Mouse (Mus musculus): ENCODE measurements around the gene Srgap2. TPM values are rescaled to one million over a fixed set of nuclear protein-coding genes. Genes with fewer than 3 reads are reported as not detected.
A peak's percentile ranks its signal among the peaks of the same experiment; 100 is the strongest.

Srgap2 gene
- total and polyA plus RNA-seq, 3 experiments, result 27.9 to 135 (median 32.5) TPM

- peaks cover 5% of the 10 kb centered on the region for H3K4me1 ChIP-seq (ENCODE audit: insufficient read depth, low read depth, low read length)
- H3K9me3 ChIP-seq (replicated peaks), result no peaks in the 10 kb centered on the region
- H3K4me3 ChIP-seq (ENCODE audit: low read depth, low read length), result no peak overlapping the region
- DNase-seq (ENCODE audit: low spot score), result no peak
- H3K27me3 ChIP-seq (ENCODE audit: insufficient read depth, low read length), result no peaks in the 10 kb centered on the region
- peaks cover 18% of the 10 kb centered on the region for H3K36me3 ChIP-seq (replicated peaks)
- ATAC-seq (ENCODE audit: extremely low read depth, insufficient number of reproducible peaks, low FRiP score, poor library complexity, severe bottlenecking), result no peak
- TF ChIP-seq TAL1 (conservative IDR thresholded peaks at IDR 0.05; ENCODE audit: low read depth, low read length) (no peak), GATA2 (IDR thresholded peaks at IDR 0.05; ENCODE audit: borderline replicate concordance, low read depth, low read length) (no peak), POLR2AphosphoS5 (IDR thresholded peaks at IDR 0.05; ENCODE audit: insufficient replicate concordance, low read depth, low read length) (no peak), GATA1 (IDR thresholded peaks at IDR 0.05; ENCODE audit: borderline replicate concordance, low read length) (no peak), CTCF (IDR thresholded peaks at IDR 0.05; ENCODE audit: low read depth, low read length) (no peak)
Measured at GRCm38 (mm10) chr1:131501681-131502080, 25.5 kb downstream of the Srgap2 start.

GRCm38 (mm10) chr1:131498231-131498630 lies 28.9 kb downstream of the Srgap2 start:
- H3K4me1 ChIP-seq (ENCODE audit: insufficient read depth, low read depth, low read length), result peaks cover 2% of the 10 kb centered on the region; the same call in 1 of the 2 replicates
- no peaks in the 10 kb centered on the region for H3K27me3 ChIP-seq (ENCODE audit: insufficient read depth, low read length)
- H3K9me3 ChIP-seq (replicated peaks), result no peaks in the 10 kb centered on the region
- ATAC-seq (ENCODE audit: extremely low read depth, insufficient number of reproducible peaks, low FRiP score, poor library complexity, severe bottlenecking), result no peak
- TF ChIP-seq TAL1 (conservative IDR thresholded peaks at IDR 0.05; ENCODE audit: low read depth, low read length), result no peak
- no peak for TF ChIP-seq GATA1 (IDR thresholded peaks at IDR 0.05; ENCODE audit: borderline replicate concordance, low read length)
- H3K4me3 ChIP-seq (ENCODE audit: low read depth, low read length), result no peak overlapping the region
- no peak for DNase-seq (ENCODE audit: low spot score)
- H3K36me3 ChIP-seq (replicated peaks), result peaks cover 11% of the 10 kb centered on the region

DNA sequence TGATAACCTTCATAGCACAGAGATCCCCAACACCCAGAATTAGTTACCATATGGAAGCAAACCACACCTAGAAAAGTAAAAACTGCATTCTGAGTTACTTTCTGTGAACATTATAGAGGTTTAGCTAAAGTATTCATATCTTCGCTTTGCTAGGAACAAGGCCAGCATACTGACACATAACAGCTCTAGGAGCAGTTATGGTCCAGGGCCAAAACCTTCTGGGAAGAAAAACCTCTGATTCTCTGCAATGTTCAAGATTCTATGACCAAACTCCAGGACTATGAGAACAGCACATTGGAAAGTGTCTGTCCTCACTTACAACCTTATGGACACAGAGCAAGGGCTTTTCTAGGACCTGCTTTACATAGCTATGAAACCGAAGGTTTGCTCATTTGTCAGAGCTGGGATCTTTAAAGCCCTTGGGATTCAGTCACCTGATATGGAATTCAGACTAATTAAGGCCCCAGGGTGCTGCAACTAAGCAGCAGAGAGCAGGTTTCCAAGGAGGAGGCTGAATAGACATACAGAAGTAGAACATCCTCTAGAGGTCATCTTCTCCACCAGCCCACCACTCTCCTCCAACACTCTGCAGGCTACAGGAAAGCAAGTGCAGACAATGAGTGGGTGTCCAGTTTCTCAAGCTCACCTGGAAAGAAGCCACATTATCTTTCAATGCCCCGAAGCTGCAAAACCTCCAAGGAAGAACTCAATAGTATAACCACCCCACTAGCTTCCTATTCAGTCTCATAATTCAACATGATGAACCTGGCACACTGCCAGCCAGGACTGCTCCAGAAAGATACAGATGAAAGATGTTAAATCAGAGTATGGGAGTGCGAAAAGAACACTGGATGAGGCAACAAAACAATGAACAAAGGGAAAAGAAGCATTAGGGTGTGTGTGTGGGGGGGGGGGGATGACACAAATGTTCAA lies 32.9 kb downstream of the Srgap2 start:
- no peak for ATAC-seq (ENCODE audit: extremely low read depth, insufficient number of reproducible peaks, low FRiP score, poor library complexity, severe bottlenecking)
- Histone ChIP-seq H3K9me3 (replicated peaks) (no peaks in the 10 kb centered on the region), H3K36me3 (replicated peaks) (peaks cover 9% of the 10 kb centered on the region), H3K4me1 (ENCODE audit: insufficient read depth, low read depth, low read length) (peaks cover 8% of the 10 kb centered on the region), H3K27me3 (ENCODE audit: insufficient read depth, low read length) (no peaks in the 10 kb centered on the region), H3K4me3 (ENCODE audit: low read depth, low read length) (no peak overlapping the region)
- no peak for DNase-seq (ENCODE audit: low spot score)
- TF ChIP-seq TAL1 (conservative IDR thresholded peaks at IDR 0.05; ENCODE audit: low read depth, low read length) (no peak), GATA1 (IDR thresholded peaks at IDR 0.05; ENCODE audit: borderline replicate concordance, low read length) (no peak), POLR2AphosphoS5 (IDR thresholded peaks at IDR 0.05; ENCODE audit: insufficient replicate concordance, low read depth, low read length) (no peak), GATA2 (IDR thresholded peaks at IDR 0.05; ENCODE audit: borderline replicate concordance, low read depth, low read length) (no peak), CTCF (IDR thresholded peaks at IDR 0.05; ENCODE audit: low read depth, low read length) (no peak)

DNA sequence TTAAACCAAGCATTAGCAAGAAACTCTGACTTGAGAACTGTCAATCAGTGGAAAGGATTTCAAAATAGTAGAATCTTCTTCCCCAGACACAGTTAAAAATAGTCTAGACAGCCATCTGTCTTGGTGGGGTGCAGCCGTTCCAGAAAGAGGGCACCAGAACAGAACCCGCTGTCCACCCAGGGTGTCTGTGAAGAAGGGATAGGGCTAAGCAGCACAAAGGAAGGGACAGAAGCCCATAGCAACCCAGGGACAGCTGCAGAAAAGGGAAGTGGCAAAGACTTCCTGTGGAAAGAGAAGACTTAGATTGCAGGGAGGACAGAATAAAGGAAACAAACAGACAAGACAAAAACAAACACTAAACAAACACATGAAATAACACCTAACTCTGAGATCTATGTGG lies 34.8 kb downstream of the Srgap2 start:
- Histone ChIP-seq H3K4me3 (ENCODE audit: low read depth, low read length) (no peak overlapping the region), H3K36me3 (replicated peaks) (peaks cover 6% of the 10 kb centered on the region), H3K27me3 (ENCODE audit: insufficient read depth, low read length) (no peaks in the 10 kb centered on the region), H3K4me1 (ENCODE audit: insufficient read depth, low read depth, low read length) (peaks cover 6% of the 10 kb centered on the region), H3K9me3 (replicated peaks) (no peaks in the 10 kb centered on the region)
- TF ChIP-seq GATA1 (IDR thresholded peaks at IDR 0.05; ENCODE audit: borderline replicate concordance, low read length) (no peak), TAL1 (conservative IDR thresholded peaks at IDR 0.05; ENCODE audit: low read depth, low read length) (no peak), CTCF (IDR thresholded peaks at IDR 0.05; ENCODE audit: low read depth, low read length) (no peak), POLR2AphosphoS5 (IDR thresholded peaks at IDR 0.05; ENCODE audit: insufficient replicate concordance, low read depth, low read length) (no peak), GATA2 (IDR thresholded peaks at IDR 0.05; ENCODE audit: borderline replicate concordance, low read depth, low read length) (no peak)
- peak; percentile 15 for DNase-seq (ENCODE audit: low spot score)
- ATAC-seq (ENCODE audit: extremely low read depth, insufficient number of reproducible peaks, low FRiP score, poor library complexity, severe bottlenecking), result peak; percentile 45

DNA sequence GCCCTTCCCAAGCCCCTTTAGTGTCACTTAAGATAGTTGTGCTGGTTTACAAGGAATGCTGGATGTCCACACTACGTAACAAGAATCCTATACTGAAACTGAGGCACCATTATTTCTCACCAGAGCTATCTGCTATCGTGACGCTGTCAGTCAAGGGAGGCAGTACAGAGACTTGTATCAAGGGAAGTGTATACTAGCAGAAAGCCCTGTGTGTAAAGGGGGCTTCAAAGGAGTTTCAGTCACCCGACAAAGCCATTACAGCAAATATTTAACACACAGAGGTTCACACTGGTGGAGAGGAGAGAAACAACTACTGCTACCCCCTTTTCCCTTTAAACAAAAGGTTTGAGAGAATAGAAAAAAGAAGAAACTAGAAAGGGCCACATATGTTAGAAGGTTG lies 35.6 kb downstream of the Srgap2 start:
- DNase-seq (ENCODE audit: low spot score) (no peak), ATAC-seq (ENCODE audit: extremely low read depth, insufficient number of reproducible peaks, low FRiP score, poor library complexity, severe bottlenecking) (no peak)
- Histone ChIP-seq H3K4me1 (ENCODE audit: insufficient read depth, low read depth, low read length) (peaks cover 8% of the 10 kb centered on the region), H3K4me3 (ENCODE audit: low read depth, low read length) (no peak overlapping the region), H3K27me3 (ENCODE audit: insufficient read depth, low read length) (no peaks in the 10 kb centered on the region), H3K36me3 (replicated peaks) (peaks cover 6% of the 10 kb centered on the region), H3K9me3 (replicated peaks) (no peaks in the 10 kb centered on the region)
- TF ChIP-seq GATA1 (IDR thresholded peaks at IDR 0.05; ENCODE audit: borderline replicate concordance, low read length) (no peak), CTCF (IDR thresholded peaks at IDR 0.05; ENCODE audit: low read depth, low read length) (no peak), TAL1 (conservative IDR thresholded peaks at IDR 0.05; ENCODE audit: low read depth, low read length) (no peak), POLR2AphosphoS5 (IDR thresholded peaks at IDR 0.05; ENCODE audit: insufficient replicate concordance, low read depth, low read length) (no peak), GATA2 (IDR thresholded peaks at IDR 0.05; ENCODE audit: borderline replicate concordance, low read depth, low read length) (no peak)

- Histone ChIP-seq H3K4me3 (ENCODE audit: low read depth, low read length) (no peak overlapping the region), H3K9me3 (replicated peaks) (no peaks in the 10 kb centered on the region), H3K27me3 (ENCODE audit: insufficient read depth, low read length) (no peaks in the 10 kb centered on the region), H3K4me1 (ENCODE audit: insufficient read depth, low read depth, low read length) (peaks cover 11% of the 10 kb centered on the region), H3K36me3 (replicated peaks) (peaks cover 3% of the 10 kb centered on the region)
- TF ChIP-seq TAL1 (conservative IDR thresholded peaks at IDR 0.05; ENCODE audit: low read depth, low read length), result no peak
- TF ChIP-seq CTCF (IDR thresholded peaks at IDR 0.05; ENCODE audit: low read depth, low read length), result no peak
- TF ChIP-seq GATA2 (IDR thresholded peaks at IDR 0.05; ENCODE audit: borderline replicate concordance, low read depth, low read length), result no peak
- no peak for TF ChIP-seq POLR2AphosphoS5 (IDR thresholded peaks at IDR 0.05; ENCODE audit: insufficient replicate concordance, low read depth, low read length)
- TF ChIP-seq GATA1 (IDR thresholded peaks at IDR 0.05; ENCODE audit: borderline replicate concordance, low read length), result no peak
- ATAC-seq (ENCODE audit: extremely low read depth, insufficient number of reproducible peaks, low FRiP score, poor library complexity, severe bottlenecking), result no peak
- DNase-seq (ENCODE audit: low spot score), result no peak
Measured at GRCm38 (mm10) chr1:131489312-131489711, 37.8 kb downstream of the Srgap2 start.

Measured in G1E (cell line).